Mouse (Mus musculus) heart, postnatal 14 days (tissue): Measurements from ENCODE around the gene Zfp598. TPM values are rescaled to one million over a fixed set of nuclear protein-coding genes. Genes with fewer than 3 reads are reported as not detected.

Experiments used
- DNase-seq, 2 experiments: peaks; one replicate each; pipeline ENCODE4 v3.0.0; 2021 to 2022
- intact Hi-C: fragments of 180-260 bp; cut with DNase I; formaldehyde crosslinking; loops from one replicate; pipeline ENCODE4 v1.15.1; 2025
- long read RNA-seq, 2 experiments: library from polyadenylated mRNA; stranded (forward); transcript quantifications; one replicate each; pipeline ENCODE4 v2.0.0; 2021
- total RNA-seq, 2 experiments: library from RNA; stranded (reverse); gene quantifications; 2 replicates each; pipeline ENCODE4 v1.2.3; 2021

Gene Zfp598
- total RNA-seq = 10 to 100 TPM; 20.2 to 21.6 TPM
- long read RNA-seq, experiment 1, transcript Zfp598-202 (12 exons, 3,352 nt) = major isoform, 11 of 34 reads
- long read RNA-seq, experiment 1, transcript Zfp598-201 (12 exons, 3,283 nt) = minor isoform, 7 of 34 reads
- long read RNA-seq, experiment 1, partial matches to known transcripts = 7 of 34 reads
- long read RNA-seq, experiment 1, other reads (novel, unspliced or antisense) = 9 of 34 reads
- long read RNA-seq, experiment 2, partial matches to known transcripts = 7 of 21 reads
- long read RNA-seq, experiment 2, other reads (novel, unspliced or antisense) = 6 of 21 reads

DNA sequence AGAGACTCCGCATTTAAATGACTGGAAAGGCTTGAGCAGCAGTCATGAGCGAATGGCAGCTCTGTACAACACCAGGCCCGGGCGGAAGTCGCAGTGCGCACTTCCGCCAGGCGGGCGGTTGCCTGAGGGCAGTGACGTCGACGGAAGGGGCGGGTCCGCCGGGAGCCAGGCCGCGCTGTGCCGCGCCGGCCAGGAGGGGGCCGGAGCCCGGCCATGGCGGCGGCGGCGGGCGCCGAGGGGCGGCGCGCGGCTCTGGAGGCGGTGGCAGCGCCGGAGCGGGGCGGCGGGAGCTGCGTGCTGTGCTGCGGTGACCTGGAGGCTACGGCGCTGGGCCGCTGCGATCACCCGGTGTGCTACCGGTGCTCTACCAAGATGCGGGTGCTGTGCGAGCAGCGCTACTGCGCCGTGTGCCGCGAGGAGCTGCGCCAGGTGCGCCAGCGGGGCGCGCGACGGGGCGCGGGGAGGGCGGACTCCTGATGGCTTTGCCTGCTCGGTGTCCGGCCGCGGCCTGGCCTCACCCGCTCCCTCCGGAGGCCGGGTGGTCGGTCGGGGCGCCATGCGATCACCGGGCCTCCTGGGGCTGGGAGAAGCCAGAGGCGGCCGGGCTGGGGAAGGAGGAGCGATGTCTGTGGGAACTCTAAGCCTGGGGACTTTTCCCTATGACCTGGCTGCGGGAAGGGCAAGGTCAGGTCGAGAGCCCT lies at the start of gene Zfp598:
TSS of gene Zfp598 (plus strand) at position 143 of the 701 bp plus-strand sequence.
- DNase-seq = peak; percentile 98 to 99
- intact Hi-C loops = loop anchor here (2.0 kb wide), 1 partner anchor 23 kb away; no protein-coding TSS in a partner anchor

DNA sequence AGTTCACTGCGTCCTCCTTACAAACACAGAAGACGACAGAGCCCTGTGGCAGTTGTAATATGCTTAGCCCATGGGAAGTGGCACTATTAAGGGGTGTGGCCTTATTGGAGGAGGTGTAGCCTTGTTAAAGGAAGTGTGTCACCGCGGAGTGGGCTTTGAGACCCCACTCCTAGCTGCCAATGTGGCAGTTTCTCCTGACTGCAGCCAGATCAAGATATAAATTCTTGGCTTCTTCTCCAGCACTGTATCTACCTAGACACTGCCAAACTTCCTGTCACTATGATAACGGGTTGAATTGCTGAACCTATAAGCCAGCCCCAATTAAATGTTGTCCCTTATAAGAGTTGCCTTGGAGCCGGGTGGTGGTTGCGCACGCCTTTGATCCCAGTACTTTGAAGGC lies 44.0 kb upstream of the Zfp598 start:
- intact Hi-C loops = loop anchor here (5.0 kb wide), 1 partner anchor 133 kb away; no protein-coding TSS in a partner anchor
- no peak for DNase-seq

DNA sequence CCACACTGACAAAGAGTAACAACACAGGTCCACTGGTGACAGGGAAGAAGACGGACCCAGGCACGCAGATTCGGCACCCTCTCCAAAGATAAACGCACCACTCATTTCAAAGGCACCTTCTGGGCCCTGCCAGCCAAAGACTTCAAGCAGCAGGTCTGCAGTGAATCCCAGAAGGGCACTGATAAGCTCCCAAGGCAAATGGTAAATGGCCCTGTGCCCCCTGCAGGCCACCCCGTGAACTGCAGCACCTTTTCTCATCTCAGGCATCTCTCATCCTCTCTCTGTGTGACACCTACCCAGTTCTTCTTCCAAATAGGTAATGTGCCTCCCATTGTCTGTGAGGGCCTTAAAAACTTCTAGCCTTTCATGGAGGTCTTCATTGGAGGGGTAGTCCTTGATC lies 40.8 kb upstream of the Zfp598 start:
- intact Hi-C loops = loop anchor here (1.0 to 5.0 kb wide), 3 partner anchors 26 to 136 kb away; no protein-coding TSS in a partner anchor
- peak; percentile 75 to 81 for DNase-seq

DNA sequence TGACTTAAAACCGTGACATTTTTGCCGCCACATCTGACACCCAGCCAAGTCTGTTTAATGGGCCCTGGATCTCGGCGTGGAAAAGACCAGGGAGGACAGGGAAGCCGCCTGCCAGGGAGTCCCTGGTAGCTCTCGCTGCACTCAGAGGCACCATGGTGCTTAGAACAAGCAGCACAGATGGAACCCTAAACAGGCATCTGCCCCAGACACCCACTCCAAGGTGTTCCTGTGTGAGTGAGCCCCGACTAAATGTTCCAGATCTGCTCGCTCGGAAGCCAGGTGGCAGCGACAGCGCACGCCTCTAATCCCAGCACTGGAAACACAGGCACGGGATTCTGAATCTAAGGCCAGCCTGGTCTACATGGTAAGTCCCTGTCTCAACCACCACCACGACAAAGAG lies 39.4 kb upstream of the Zfp598 start:
- intact Hi-C loops = no loop called here
- no peak for DNase-seq

DNA sequence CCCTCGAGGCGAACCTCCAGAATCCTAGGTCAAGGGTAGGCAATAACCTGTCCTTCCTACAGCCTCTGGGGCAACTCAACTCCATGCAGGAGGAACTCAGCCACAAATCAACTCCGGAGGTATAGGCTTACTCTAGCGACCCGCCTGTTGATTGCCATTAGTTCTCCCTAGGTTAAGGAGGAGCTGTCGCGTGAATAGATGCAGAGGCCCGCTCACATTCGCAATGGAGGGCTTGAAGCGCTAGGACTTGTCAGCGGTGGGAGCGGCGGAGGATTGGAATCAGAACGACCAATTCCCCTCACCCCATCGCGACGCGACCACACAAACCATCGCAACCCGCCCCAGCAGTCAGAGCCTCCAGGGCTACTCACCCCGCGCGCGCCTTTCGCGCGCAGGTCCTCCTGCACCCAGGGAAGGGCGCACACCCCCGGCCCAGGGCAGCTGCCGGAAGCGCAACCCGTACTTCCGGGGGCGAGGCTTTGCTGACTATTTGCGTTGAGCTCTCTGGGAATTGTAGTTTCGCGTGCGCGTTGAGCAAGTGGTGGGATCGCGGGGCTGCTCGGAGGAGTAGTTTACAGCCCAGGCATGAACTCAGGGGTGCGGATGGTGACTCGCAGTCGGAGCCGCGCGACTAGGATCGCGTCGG lies 37.2 kb upstream of the Zfp598 start, which contains the start of the genes Tsc2 and Nthl1:
TSS of gene Tsc2 (minus strand) at position 464 of the 646 bp plus-strand sequence.
TSS of gene Nthl1 (plus strand) at position 514 of the 646 bp plus-strand sequence.
- DNase-seq = peak; percentile 86 to 87
- intact Hi-C loops = loop anchor here (2.0 kb wide), 1 partner anchor 19 kb away; the partner anchor contains the start of gene Slc9a3r2

DNA sequence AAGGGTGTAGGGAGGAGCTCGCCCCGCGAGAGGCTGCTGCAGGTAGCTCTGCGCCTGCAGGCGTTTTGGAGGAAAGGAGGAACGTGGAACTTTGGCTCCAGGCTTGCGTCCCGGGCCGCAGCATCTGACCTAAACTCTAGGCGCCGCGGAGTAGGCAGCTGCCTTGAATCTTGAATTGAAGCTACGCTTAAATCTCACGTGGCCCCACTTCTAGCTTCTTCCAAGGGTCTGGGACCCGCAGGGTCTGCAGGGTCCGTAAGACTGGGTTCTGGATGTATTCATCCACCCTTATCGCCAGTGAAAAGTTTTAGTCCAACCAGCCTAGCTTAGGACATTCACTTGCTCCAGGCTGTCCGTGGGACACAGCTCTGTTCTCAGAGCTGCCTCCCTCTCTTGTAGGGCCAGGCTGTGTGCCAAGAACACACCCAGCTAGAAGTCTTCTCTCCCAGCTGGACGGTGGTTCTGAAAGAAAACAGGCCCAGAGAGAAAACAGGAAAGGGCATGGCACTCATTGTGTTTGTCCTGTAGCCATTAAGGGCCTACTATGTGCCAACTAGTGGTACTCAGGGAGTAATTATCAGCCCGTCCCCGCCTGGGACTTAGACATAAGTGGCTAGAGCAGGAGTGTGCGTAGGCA lies 36.6 kb upstream of the Zfp598 start:
- DNase-seq = peak; percentile 79 to 85
- intact Hi-C loops = loop anchor here (2.0 kb wide), 1 partner anchor 18 kb away; the partner anchor contains the start of gene Slc9a3r2

DNA sequence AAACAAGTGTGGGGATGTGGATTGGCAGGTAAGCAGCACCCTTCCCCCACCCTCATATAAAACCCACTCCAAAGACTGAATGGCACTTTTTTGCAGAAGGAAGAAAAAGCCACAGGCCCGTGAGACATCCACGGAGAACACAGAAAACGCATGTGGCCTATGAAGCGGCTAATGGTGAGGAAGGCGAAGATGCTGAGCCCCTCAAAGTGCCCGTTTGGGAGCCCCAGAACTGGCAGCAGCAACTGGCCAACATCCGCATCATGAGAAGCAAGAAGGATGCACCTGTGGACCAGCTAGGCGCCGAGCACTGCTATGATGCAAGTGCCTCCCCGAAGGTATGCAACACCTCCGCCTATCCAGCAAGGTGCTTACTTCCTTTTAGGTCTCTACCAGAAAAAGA lies 35.7 kb upstream of the Zfp598 start:
- intact Hi-C loops = loop anchor here (2.0 kb wide), 1 partner anchor 17 kb away; the partner anchor contains the start of gene Slc9a3r2
- no peak for DNase-seq

DNA sequence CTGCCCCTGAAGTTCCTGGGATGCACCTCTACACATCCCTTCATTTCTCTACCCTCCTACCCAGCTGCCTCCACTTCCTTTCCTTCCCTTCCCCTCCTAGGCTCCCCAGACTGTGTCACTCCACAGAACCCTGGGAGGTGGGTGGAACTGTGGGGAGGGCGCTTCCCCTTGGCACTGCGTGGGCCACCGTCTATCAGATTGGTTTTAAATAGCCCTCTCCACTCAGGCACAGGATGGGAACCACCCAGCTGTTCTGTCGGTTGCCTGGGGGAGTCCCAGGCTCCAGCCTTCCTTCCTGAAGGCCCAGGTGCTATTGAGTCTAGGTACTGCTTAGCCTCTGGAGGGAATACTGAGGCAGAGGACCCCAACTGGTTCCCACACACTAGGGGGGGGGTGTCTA lies 34.5 kb upstream of the Zfp598 start:
- DNase-seq = no peak
- intact Hi-C loops = no loop called here

DNA sequence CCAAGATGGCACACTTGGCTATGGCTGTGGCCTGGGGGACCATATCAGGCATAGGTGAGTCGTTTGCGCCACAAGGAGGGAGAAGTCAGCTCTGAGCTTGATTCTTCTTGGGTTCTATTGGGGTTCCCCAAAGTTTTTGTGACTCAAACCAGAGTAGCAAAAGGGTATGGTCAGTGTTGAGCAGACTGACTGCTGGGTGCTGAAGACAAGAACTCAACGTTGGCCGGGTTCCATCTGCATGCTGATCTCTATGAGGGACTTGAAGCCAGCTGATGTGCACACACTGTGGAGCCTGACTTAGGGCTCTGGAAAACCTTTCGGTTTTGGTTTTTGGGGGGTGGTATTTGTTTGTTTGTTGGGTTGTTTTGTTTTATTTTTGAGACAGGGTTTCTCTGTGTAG lies 33.8 kb upstream of the Zfp598 start:
- intact Hi-C loops = no loop called here
- DNase-seq = no peak

DNA sequence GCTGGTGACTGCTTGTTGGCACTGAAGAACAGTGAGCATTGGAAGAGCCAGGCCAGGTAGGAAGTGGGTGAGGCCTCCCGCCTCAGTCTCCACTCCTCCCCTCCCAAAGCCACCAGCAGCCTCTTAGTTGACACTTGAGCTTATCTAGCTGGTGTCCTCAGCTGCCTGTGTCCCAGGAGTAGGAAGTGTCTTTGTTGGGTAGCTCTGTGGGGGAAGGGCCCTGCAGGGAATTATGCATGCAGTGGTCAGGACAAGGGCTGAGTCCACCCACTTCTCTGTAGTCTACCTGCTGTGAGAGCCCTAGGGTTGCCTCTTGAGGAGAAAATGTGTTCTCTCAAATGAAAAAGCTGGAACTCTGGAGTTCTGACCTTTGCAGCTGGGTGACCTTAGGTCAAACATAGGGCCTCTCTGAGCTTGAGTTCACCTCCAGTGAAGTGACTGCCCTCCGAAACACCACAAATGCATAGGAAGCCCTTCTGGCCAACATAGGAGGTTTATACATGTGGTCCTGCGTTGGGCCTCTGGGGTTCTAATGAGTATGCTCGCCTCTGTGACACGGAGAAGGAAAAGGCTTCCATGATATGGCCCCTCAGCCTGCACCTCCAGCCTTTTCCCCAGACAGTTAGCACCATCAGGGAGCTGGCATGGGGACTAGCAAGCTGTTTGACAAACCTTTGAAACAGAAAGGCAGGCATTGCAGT lies 32.6 kb upstream of the Zfp598 start:
- no peak for DNase-seq
- intact Hi-C loops = no loop called here

DNA sequence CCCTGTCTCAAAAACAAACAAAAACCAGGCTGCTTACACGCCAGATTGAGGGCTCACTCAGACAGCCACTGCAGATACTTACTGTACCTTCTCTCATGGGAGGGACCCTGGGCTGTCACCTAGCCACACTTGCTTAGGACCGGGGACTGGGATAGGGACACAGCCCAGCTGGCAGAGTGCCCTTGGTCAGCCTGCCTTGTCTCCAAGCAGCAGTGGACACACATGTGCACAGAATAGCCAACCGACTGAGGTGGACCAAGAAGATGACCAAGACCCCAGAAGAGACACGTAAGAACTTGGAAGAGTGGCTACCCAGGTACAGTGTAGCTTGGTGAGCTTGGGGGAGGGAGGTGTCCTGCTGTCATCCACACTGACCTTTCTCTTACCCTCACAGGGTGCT lies 31.3 kb upstream of the Zfp598 start:
- intact Hi-C loops = no loop called here
- DNase-seq = no peak

DNA sequence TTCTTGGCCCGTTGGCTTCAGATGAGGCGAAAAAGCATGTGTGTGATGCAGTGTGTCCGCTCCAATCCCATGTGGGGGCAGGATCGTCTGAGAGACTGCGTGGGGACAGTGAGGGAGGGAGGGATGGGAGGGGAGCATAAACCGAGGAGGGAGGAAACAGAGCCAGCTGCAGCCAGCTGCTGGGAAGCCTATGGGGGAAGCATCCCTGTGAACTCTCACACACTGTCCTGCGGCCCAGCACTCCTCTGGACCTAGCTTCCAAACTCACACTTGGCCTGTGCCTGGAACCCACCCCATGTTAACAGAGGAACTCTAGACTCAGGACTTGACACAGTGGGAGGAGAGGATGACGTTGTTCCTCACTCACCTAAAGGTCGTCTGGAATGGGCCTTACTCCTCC lies 30.6 kb upstream of the Zfp598 start:
- DNase-seq = peak; percentile 78 to 82
- intact Hi-C loops = no loop called here

DNA sequence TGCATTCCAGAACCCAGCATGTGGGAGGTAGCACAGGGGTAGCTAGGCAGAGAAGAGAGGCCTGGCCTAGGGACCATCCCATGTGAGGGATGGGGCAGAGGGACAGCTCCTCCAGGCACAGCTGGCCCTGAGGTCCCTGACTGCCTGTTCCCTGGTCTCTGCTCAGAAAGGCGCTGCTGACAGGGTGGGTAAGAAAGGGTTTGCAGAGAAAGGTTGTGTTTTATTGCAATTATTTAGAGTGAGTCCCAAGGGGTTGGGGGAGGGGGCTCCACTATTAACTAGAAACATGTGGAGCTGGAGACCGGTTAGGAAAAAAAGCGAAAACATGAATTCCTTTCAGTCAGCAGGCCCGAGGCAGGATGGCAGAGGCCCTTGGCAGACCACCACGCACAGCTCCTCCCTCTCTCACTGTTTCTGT lies 29.9 kb upstream of the Zfp598 start:
- intact Hi-C loops = no loop called here
- no peak for DNase-seq

DNA sequence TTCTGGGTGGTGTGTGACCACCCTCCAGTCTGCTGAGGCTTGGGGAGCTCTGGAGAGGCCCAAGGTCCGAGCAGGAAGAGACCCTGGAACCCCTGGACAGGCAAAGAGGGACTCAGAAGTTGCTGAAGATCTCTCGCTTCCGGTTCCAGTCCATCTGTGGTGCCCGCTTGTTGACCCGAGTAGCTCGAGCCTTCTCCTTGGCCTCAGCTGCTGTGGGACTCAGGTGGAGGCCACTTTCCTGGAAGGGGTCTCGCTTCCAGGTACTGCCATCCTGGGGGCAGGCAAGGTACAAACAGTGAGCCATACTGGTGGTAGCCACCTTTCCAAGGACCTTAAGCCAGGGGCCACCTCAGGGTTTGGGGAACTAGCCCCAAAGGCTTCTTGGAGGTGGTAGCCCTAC lies 29.4 kb upstream of the Zfp598 start:
- DNase-seq = no peak
- intact Hi-C loops = no loop called here

DNA sequence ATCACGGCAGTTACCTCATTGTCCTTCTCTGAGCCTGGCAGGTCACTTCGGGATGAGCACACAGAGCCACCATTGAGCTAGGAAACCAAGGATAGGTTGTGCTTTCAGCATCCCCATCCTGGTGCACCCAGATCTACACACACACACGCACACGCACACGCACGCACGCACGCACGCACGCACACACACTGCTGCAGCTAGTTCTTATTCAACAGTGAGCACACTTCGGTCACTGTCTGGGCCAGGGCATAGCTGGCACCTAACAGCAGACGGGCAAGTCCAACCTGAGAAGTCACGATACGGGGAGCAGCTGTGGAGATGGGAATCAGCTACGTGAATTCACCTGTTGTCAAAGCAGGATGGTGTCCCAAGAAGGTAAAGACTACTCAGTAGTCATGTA lies 28.9 kb upstream of the Zfp598 start:
- intact Hi-C loops = no loop called here
- no peak for DNase-seq

DNA sequence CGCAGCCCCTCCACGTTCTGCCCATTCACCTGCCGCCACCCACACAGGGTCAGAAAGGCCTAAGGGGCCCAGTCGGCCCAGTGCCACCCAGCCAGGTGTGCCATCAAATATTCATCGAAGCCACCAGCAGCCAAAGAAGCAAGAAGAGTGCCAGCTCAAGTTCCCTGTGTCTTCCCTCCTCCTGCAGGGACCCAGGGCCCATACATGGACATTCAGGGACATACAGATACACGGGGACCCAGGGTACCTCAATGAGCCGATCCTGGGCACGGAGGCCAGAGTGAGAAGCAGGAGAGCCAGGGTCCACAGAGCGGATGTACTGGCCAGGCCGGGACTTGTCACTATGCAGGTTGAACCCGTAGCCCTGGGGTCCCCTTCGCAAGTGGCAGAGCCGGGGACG lies 27.5 kb upstream of the Zfp598 start:
- no peak for DNase-seq
- intact Hi-C loops = no loop called here

DNA sequence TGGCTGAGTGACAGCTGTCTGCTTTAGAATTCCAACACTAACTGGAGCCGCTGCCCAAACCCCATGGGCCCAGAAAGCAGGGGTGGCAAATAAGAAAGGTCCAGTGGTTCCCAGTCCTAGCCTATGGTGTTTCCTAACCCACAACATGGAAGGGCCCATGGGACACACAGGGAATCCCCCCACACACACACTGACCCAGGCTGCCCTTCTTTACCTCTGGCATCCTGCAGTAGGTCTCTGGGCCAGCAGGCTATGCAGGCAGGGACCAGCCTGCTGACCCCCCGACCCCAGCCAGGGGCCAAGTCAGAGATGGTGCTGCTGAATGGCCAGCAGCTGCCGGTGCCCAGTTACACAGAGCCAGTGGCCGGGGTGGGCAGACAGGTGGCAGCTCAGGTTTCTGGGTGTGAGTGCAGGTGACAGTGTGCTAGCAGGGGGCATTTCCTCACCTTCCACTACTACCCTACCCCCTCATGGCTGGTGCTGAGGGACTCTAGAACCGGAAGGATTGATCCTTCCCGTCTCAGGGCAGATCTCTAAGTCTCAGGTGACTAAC lies 26.6 kb upstream of the Zfp598 start:
- intact Hi-C loops = no loop called here
- no peak for DNase-seq

DNA sequence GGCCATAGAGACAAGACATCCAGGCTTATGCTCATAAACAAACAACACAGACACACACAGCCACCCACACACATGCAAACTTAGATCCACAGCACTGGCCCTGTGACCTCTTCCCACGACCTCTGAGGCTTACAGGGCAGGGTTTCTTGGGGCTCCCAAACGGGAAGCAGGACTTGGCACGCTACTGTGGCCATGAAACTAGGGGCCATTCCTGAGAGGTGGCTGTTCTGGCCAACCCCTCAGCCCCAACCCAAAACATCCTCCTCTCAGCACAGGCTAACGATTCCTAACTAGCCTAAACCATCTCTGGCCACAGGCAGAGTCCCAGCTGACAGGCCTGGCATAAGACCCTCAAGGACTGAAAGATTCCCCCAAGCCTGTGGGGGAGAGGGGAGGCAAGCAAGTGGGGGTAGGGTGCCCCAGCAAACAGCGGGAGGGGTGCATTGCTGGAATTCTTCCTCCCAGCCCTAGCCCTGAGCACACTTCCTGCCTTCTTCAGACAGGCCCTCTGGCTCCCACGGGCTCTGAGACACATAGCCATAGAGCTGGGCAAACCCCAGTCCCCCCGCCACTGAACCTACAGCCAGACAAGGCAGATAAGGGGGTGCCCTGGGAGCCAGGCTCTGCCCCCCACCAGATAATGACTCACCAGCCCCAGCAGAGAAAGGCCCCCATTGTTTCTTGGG lies 25.3 kb upstream of the Zfp598 start:
- intact Hi-C loops = no loop called here
- DNase-seq = peak; percentile 47 to 48
